Mouse (Mus musculus): ENCODE results near the gene Ncam2.

DNA sequence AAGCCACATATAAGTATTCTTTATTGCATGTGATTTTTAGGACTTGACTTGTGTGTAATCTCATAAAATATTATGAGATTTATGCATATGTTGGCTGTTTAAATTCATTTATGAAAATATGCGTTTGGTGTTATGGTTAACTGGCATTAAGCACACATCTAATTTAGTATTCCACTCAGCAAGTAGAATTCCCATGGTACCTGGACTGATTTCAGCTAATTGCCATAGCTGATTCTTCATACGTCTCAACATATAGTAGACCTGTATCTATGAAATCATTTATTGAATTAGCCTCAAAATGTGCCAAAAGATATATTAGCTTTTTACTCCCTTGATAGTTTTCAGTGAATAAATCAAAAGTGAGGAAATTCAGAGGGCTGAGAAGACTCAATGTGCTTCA lies 302.1 kb downstream of the Ncam2 start:
- TF ChIP-seq CTCF (conservative IDR thresholded peaks at IDR 0.05; ENCODE audit: low read length) (no peak), NANOG (IDR thresholded peaks at IDR 0.05; ENCODE audit: borderline replicate concordance, low read length) (no peak)

Data from E14TG2a.4 (cell line).